Mouse (Mus musculus): Measurements from ENCODE around the gene Arhgap9.
"Not testable (repeated sequence)": the region's sequence is repeated elsewhere in the genome, so short reads cannot be mapped to it uniquely, and the experiment has no call there.

Gene Arhgap9

GRCm38 (mm10) chr10:127292987-127293538, 28.7 kb upstream of the Arhgap9 start:
- DNase-seq = peak; percentile 43

DNA sequence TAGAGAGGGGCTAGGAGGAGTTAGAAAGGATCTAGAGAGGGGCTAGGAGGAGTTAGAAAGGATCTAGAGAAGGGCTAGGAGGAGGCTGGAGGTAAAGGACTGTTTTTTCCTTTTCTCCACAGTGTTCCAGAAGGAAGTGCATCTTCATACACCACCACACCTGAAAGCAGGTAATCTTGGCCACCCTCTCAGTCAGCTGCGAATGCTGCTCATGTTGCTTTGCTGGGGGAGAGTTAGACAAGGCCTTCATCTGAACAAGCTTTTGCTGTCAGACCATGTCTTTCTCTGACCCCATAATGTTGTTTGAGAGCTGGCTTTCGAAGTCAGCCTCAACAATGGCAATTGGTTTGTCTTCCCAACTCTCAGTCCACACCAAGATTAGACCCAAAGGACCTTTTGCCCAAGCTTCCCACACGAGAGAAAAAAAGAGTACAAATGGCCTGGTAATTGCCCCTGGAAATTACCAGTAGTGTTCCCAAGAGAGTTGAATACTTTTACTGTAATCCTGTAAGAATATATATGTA, 28.1 kb upstream of the Arhgap9 start:
- no peak for DNase-seq

DNA sequence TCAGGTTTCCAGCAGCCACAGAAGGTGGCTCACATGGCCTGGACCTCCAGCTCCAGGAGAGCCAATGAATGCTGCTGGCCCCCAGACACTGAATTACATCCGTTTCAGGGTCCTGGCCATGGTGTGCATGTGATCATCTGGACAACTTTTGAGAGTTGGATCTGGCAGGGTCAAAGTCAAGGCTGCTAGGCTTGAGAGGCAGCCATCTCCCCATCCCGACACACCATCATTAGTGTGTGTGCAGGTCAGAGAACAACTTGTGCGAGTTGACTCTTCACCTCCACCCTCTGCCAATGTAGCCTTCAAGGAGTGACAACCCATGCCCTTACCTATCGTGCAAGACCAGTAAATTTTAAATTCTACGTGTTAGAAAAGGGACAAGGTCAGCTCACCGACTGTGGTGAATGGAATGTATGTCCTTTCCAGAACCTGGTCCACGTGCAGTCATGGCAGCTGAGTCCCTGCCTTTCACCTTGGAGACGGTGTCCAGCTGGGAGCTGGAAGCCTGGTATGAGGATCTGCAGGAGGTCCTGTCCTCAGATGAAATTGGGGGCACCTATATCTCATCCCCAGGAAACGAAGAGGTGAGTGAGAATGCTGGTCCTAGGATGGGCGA, 26.8 kb upstream of the Arhgap9 start:
- no peak for DNase-seq

DNA sequence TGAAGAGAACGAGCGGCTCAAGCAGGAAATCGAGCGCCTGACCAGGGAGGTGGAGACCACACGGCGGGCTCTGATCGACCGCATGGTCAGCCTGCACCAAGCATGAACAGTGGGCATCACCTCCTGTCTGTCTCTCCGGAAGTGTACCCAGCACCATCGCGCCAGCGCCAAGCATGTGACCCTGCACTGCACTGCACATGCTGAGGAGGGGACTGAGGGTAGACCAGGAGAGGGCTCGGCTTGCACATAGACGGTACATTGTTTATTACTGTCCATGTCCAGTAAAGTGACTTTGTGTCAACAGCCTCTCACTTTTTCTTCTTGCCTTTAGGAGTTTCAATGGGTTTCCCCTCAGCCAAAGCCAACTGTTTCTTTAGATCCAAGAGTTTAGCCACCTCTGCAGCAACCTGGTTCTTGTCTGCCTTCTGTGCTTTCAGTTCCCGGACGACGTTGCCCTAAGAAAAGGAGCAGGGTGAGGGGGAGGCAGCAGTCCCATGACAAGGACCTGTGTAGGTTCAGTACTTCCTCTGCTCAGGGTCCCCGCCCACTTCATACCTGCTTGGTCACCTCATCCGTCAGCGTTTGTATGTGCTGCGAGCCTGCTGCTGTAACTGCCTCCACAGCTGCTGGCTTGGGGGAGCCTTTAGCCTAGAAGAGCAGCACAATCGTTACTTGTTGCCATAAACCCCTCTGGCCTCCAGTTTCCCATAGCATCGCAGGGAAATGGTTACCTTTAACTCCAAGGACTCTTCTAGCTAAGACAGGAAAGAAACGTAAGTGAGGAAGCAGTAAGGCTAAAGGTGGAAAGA, 25.6 kb upstream of the Arhgap9 start:
- no peak for DNase-seq

DNA sequence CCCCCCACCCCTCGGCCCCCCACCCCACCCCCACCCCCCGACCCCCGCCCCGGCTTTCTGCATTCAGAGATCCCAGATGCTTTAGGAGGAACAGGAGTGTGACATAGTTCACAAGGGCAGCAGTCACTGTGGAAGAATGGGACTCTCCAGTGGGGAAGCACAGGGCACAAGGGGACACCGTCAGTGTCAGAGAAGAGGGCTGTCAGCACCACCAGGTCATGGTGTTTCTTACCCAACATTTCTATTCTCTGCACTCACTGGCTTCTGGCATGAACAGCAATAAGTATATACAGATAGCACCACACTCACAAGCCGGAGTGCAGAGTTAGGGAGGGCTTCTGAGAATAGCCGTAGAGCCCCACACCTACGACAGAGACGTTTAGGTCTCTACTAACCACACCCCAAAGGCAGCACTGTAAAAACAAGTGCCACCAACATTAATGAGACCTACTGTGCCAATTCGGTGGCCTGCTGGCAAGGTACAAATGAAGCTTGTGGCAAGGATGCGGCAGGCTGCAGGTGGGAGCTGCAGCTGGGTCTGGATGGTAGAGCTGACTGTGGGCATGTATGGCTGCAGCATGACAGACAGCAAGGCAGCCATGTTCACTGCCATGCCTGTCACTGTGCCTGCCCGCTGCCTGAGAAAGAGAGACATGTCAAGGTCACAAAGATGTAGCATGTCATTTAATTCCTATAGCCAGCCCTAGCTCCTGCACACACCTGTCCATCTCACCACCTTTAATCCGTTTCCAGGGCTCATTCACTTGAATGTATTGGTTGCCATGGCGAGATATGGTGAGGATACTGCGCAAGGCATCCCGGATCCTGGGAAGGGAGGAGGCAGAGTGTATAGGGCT, 24.5 kb upstream of the Arhgap9 start:
- DNase-seq = no peak

DNA sequence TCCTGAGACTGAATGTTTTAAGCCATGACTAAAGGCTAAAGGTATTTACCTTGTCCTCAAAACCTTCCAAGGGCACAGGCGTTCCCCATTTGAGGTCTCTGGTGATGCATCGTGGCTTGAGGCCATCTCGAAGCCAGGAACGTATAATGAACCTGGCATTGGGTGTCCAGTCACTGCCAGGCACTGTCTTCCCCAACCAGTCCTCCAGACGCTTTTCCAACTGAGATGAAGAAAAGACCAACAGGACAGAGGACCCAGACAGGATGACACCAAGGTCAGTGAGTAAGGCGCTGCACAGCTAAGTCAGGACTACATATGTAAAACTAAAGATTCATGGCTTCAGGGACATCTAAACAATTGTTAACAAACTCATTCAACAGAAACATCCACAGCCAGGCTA, 21.4 kb upstream of the Arhgap9 start:
- DNase-seq = no peak

- DNase-seq = no peak
These were observed 18.6 kb upstream of the Arhgap9 start for GRCm38 (mm10) chr10:127303136-127303535.

- not testable (repeated sequence) for DNase-seq
These were observed 12.6 kb upstream of the Arhgap9 start for GRCm38 (mm10) chr10:127309167-127309566.

- no peak for DNase-seq
These were observed 11.0 kb upstream of the Arhgap9 start for GRCm38 (mm10) chr10:127310523-127311475.

- DNase-seq = peak; percentile 95
These were observed 10.0 kb upstream of the Arhgap9 start, which contains the start of gene Mars for GRCm38 (mm10) chr10:127311476-127312355. Gene Mars, minus strand, starts transcription at chr10:127311786.

DNA sequence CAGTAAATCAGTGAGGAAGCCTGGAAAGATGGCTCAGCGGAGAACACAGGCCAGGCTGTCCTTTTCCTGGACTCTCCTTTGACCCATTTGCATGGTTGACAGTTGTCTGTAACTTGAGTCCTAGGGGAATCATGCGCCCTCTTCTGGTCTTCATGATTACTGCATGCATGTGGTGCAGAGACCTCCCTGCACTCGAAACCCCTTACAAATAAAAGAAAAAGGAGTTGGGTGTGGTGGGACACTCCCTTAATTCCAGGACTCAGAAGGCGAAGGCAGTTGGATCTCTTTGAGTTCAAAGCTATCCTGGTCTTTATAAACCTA, 9.4 kb upstream of the Arhgap9 start:
- DNase-seq = peak; percentile 91

GRCm38 (mm10) chr10:127312858-127313257, 8.9 kb upstream of the Arhgap9 start:
- no peak for DNase-seq

- not testable (repeated sequence) for DNase-seq
These were observed 8.2 kb upstream of the Arhgap9 start for GRCm38 (mm10) chr10:127313516-127313915.

DNA sequence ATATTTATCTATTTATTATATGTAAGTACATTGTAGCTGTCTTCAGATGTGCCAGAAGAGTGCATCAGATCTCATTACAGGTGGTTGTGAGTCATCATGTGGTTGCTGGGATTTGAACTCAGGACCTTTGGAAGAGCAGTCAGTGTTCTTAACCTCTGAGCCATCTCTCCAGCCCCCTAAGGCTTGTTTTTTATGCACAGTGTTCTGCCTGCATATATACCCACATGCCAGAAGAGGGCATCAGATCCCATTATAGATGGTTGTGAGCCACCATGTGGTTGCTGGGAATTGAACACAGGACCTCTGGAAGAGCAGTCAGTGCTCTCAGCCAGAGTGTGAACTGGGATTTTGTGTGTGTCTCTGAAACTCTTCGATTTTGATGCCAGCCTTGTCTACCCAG, 6.8 kb upstream of the Arhgap9 start:
- not testable (repeated sequence) for DNase-seq

DNA sequence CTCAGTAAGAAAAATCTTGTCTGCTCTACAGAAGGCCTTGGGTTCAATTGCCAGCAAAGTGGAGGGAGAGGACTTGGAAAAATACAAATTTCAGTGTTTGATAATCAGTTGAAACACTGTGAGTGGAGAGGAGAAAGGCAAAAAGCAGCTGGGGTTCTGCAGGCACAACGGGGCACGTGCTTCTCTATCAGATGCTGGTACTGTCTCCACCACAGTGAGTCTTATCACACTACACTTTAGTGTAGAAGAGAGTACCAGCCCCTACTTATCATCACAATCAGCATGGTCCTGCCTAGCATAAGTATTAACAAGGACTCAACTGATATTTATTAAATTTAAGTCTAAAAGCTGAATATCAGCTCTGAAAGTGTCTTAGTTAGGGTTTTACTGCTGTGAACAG, 4.5 kb upstream of the Arhgap9 start:
- DNase-seq = no peak

GRCm38 (mm10) chr10:127318009-127318408, 3.8 kb upstream of the Arhgap9 start:
- no peak for DNase-seq

GRCm38 (mm10) chr10:127319969-127320368, 1.8 kb upstream of the Arhgap9 start:
- no peak for DNase-seq

DNA sequence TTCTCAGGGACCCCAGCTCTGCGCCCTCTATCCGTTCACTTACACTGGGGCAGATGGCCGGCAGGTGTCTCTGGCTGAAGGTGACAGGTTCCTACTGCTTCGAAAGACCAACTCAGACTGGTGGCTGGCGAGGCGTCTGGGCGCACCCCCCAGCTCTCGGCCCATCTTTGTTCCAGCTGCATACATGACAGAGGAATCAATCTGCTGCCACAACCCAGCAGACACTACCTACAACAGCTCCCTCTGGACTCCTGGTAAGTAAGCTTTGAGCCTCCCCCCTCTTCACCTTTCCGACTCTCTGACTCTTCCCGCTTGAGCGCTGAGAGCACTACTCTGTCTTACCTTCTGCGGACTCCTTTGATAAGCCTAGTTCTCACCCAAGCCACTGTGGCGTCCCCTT, 414 bp downstream of the Arhgap9 start:
- no peak for DNase-seq

DNA sequence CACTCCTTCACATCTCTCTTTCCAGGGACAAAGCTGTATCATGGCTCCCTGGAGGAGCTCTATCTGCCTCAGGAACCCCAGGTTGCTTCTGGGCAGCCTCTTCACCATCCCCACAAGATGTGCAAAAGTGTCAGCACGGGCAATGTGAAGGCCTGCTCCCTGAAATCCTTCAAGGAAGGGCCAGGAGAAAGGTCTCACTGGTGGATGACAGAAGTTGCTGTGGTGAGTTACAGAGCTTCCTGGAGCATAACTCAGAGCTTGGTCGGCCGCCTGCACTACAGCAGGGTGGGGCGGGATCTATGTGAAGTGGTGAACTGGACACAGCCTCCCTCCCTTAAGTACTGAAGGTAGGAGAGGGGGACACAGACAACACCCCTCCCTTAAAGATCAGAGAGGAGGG, 905 bp downstream of the Arhgap9 start:
- DNase-seq = no peak

- DNase-seq = no peak
These were observed 1.5 kb downstream of the Arhgap9 start for GRCm38 (mm10) chr10:127323131-127323855.

All from lung, postnatal 14 days (tissue).